Mouse (Mus musculus): ENCODE results near the gene Dagla. TPM values are rescaled to one million over a fixed set of nuclear protein-coding genes. Genes with fewer than 3 reads are reported as not detected.

The Dagla gene
- polyA plus RNA-seq, 1 experiment from 2014 or later = 3.2 TPM

GRCm38 (mm10) chr19:10338724-10339123 lies 34.0 kb upstream of the Dagla start:
- Histone ChIP-seq H3K4me2 (ENCODE audit: low read depth, low read length) (no peak overlapping the region), H3K9ac (ENCODE audit: low read length) (no peak overlapping the region), H3K9me3 (ENCODE audit: control insufficient read depth, low read length) (no peaks in the 10 kb centered on the region), H3K4me3 (ENCODE audit: low read length) (no peak overlapping the region), H3K27ac (ENCODE audit: low read length) (no peak overlapping the region), H3K27me3 (ENCODE audit: control insufficient read depth, insufficient read depth, low read depth, low read length) (peaks cover 3% of the 10 kb centered on the region), H3K36me3 (ENCODE audit: control insufficient read depth, insufficient read depth, low read length) (no peaks in the 10 kb centered on the region), H3K4me1 (replicated peaks; ENCODE audit: control insufficient read depth, insufficient read depth, low read length) (no peaks in the 10 kb centered on the region; the same call in 1 of the 2 replicates)
- 66% methylated on average over 4 of the region's 4 CpGs for WGBS
- ATAC-seq (ENCODE audit: low read depth) = no peak

GRCm38 (mm10) chr19:10334467-10334866 lies 29.8 kb upstream of the Dagla start:
- H3K4me3 ChIP-seq (ENCODE audit: low read length) = no peak overlapping the region
- H3K9ac ChIP-seq (ENCODE audit: low read length) = no peak overlapping the region
- ATAC-seq (ENCODE audit: low read depth) = no peak
- no peaks in the 10 kb centered on the region for H3K4me1 ChIP-seq (replicated peaks; ENCODE audit: control insufficient read depth, insufficient read depth, low read length)
- H3K4me2 ChIP-seq (ENCODE audit: low read depth, low read length) = no peak overlapping the region
- no peak overlapping the region for H3K27ac ChIP-seq (ENCODE audit: low read length)
- H3K27me3 ChIP-seq (ENCODE audit: control insufficient read depth, insufficient read depth, low read depth, low read length) = no peaks in the 10 kb centered on the region
- 75% methylated on average over 4 of the region's 4 CpGs for WGBS
- H3K9me3 ChIP-seq (ENCODE audit: control insufficient read depth, low read length) = no peaks in the 10 kb centered on the region
- no peaks in the 10 kb centered on the region for H3K36me3 ChIP-seq (ENCODE audit: control insufficient read depth, insufficient read depth, low read length)

- WGBS = 34% methylated on average over 9 of the region's 9 CpGs
- ATAC-seq (ENCODE audit: low read depth) = peak; percentile 68
- no peaks in the 10 kb centered on the region for H3K4me1 ChIP-seq (replicated peaks; ENCODE audit: control insufficient read depth, insufficient read depth, low read length)
- no peak overlapping the region for H3K4me3 ChIP-seq (ENCODE audit: low read length)
- H3K27me3 ChIP-seq (ENCODE audit: control insufficient read depth, insufficient read depth, low read depth, low read length) = no peaks in the 10 kb centered on the region
- no peak overlapping the region for H3K4me2 ChIP-seq (ENCODE audit: low read depth, low read length)
- no peak overlapping the region for H3K27ac ChIP-seq (ENCODE audit: low read length)
- H3K9me3 ChIP-seq (ENCODE audit: control insufficient read depth, low read length) = no peaks in the 10 kb centered on the region
- no peak overlapping the region for H3K9ac ChIP-seq (ENCODE audit: low read length)
- no peaks in the 10 kb centered on the region for H3K36me3 ChIP-seq (ENCODE audit: control insufficient read depth, insufficient read depth, low read length)
Observed at GRCm38 (mm10) chr19:10333545-10334252, 29.0 kb upstream of the Dagla start.

- Histone ChIP-seq H3K4me3 (ENCODE audit: low read length) (no peak overlapping the region), H3K4me2 (ENCODE audit: low read depth, low read length) (no peak overlapping the region), H3K36me3 (ENCODE audit: control insufficient read depth, insufficient read depth, low read length) (no peaks in the 10 kb centered on the region), H3K9me3 (ENCODE audit: control insufficient read depth, low read length) (no peaks in the 10 kb centered on the region), H3K27ac (ENCODE audit: low read length) (no peak overlapping the region), H3K9ac (ENCODE audit: low read length) (no peak overlapping the region), H3K27me3 (ENCODE audit: control insufficient read depth, insufficient read depth, low read depth, low read length) (no peaks in the 10 kb centered on the region), H3K4me1 (replicated peaks; ENCODE audit: control insufficient read depth, insufficient read depth, low read length) (no peaks in the 10 kb centered on the region)
- 50% methylated on average over 4 of the region's 4 CpGs for WGBS
- no peak for ATAC-seq (ENCODE audit: low read depth)
Observed at GRCm38 (mm10) chr19:10331706-10332105, 27.0 kb upstream of the Dagla start.

- Histone ChIP-seq H3K36me3 (ENCODE audit: control insufficient read depth, insufficient read depth, low read length) (no peaks in the 10 kb centered on the region), H3K27me3 (ENCODE audit: control insufficient read depth, insufficient read depth, low read depth, low read length) (no peaks in the 10 kb centered on the region), H3K4me3 (ENCODE audit: low read length) (no peak overlapping the region), H3K9ac (ENCODE audit: low read length) (no peak overlapping the region), H3K27ac (ENCODE audit: low read length) (no peak overlapping the region), H3K4me2 (ENCODE audit: low read depth, low read length) (no peak overlapping the region), H3K4me1 (replicated peaks; ENCODE audit: control insufficient read depth, insufficient read depth, low read length) (no peaks in the 10 kb centered on the region), H3K9me3 (ENCODE audit: control insufficient read depth, low read length) (no peaks in the 10 kb centered on the region)
- ATAC-seq (ENCODE audit: low read depth) = no peak
- WGBS = 77% methylated on average over 8 of the region's 8 CpGs
Observed at GRCm38 (mm10) chr19:10329033-10329432, 24.4 kb upstream of the Dagla start.

- ATAC-seq (ENCODE audit: low read depth) = peak; percentile 80
- 31% methylated on average over 3 of the region's 3 CpGs for WGBS
- Histone ChIP-seq H3K4me2 (ENCODE audit: low read depth, low read length) (no peak overlapping the region), H3K27me3 (ENCODE audit: control insufficient read depth, insufficient read depth, low read depth, low read length) (no peaks in the 10 kb centered on the region), H3K9me3 (ENCODE audit: control insufficient read depth, low read length) (no peaks in the 10 kb centered on the region), H3K4me1 (replicated peaks; ENCODE audit: control insufficient read depth, insufficient read depth, low read length) (peaks cover 4% of the 10 kb centered on the region; the same call in 1 of the 2 replicates), H3K9ac (ENCODE audit: low read length) (no peak overlapping the region), H3K36me3 (ENCODE audit: control insufficient read depth, insufficient read depth, low read length) (no peaks in the 10 kb centered on the region), H3K4me3 (ENCODE audit: low read length) (no peak overlapping the region), H3K27ac (ENCODE audit: low read length) (no peak overlapping the region)
Observed at GRCm38 (mm10) chr19:10326609-10327008, 21.9 kb upstream of the Dagla start.

- no peak overlapping the region for H3K27ac ChIP-seq (ENCODE audit: low read length)
Observed at GRCm38 (mm10) chr19:10323860-10324259, 19.2 kb upstream of the Dagla start.

GRCm38 (mm10) chr19:10323362-10323837 lies 18.7 kb upstream of the Dagla start:
- H3K4me3 ChIP-seq (ENCODE audit: low read length) = no peak overlapping the region
- no peaks in the 10 kb centered on the region for H3K36me3 ChIP-seq (ENCODE audit: control insufficient read depth, insufficient read depth, low read length)
- WGBS = 5% methylated on average over 9 of the region's 9 CpGs
- H3K27me3 ChIP-seq (ENCODE audit: control insufficient read depth, insufficient read depth, low read depth, low read length) = no peaks in the 10 kb centered on the region
- H3K4me1 ChIP-seq (replicated peaks; ENCODE audit: control insufficient read depth, insufficient read depth, low read length) = peaks cover 4% of the 10 kb centered on the region; the same call in 1 of the 2 replicates
- H3K9ac ChIP-seq (ENCODE audit: low read length) = no peak overlapping the region
- H3K4me2 ChIP-seq (ENCODE audit: low read depth, low read length) = no peak overlapping the region
- H3K9me3 ChIP-seq (ENCODE audit: control insufficient read depth, low read length) = no peaks in the 10 kb centered on the region
- H3K27ac ChIP-seq (ENCODE audit: low read length) = no peak overlapping the region
- peak; percentile 73 for ATAC-seq (ENCODE audit: low read depth)

More at GRCm38 (mm10) chr19:10323860-10324259, 19.2 kb upstream of the Dagla start:
- Histone ChIP-seq H3K36me3 (ENCODE audit: control insufficient read depth, insufficient read depth, low read length) (no peaks in the 10 kb centered on the region), H3K4me2 (ENCODE audit: low read depth, low read length) (no peak overlapping the region), H3K4me1 (replicated peaks; ENCODE audit: control insufficient read depth, insufficient read depth, low read length) (peaks cover 4% of the 10 kb centered on the region; the same call in 1 of the 2 replicates), H3K9ac (ENCODE audit: low read length) (no peak overlapping the region), H3K27me3 (ENCODE audit: control insufficient read depth, insufficient read depth, low read depth, low read length) (no peaks in the 10 kb centered on the region), H3K4me3 (ENCODE audit: low read length) (no peak overlapping the region), H3K9me3 (ENCODE audit: control insufficient read depth, low read length) (no peaks in the 10 kb centered on the region)
- no peak for ATAC-seq (ENCODE audit: low read depth)
- WGBS = 70% methylated on average over 5 of the region's 5 CpGs

GRCm38 (mm10) chr19:10317795-10318194 lies 13.1 kb upstream of the Dagla start:
- no peak overlapping the region for H3K4me3 ChIP-seq (ENCODE audit: low read length)
- H3K9me3 ChIP-seq (ENCODE audit: control insufficient read depth, low read length) = no peaks in the 10 kb centered on the region
- H3K27ac ChIP-seq (ENCODE audit: low read length) = peak overlapping the region; percentile 20
- no peak overlapping the region for H3K4me2 ChIP-seq (ENCODE audit: low read depth, low read length)
- H3K9ac ChIP-seq (ENCODE audit: low read length) = no peak overlapping the region
- 47% methylated on average over 4 of the region's 4 CpGs for WGBS
- no peaks in the 10 kb centered on the region for H3K36me3 ChIP-seq (ENCODE audit: control insufficient read depth, insufficient read depth, low read length)
- no peaks in the 10 kb centered on the region for H3K27me3 ChIP-seq (ENCODE audit: control insufficient read depth, insufficient read depth, low read depth, low read length)
- no peaks in the 10 kb centered on the region for H3K4me1 ChIP-seq (replicated peaks; ENCODE audit: control insufficient read depth, insufficient read depth, low read length)
- ATAC-seq (ENCODE audit: low read depth) = peak; percentile 68

All from lung, embryonic 16.5 days (tissue).